Mouse (Mus musculus) embryonic fibroblast, embryonic 13.5 days (primary cell): ENCODE measurements at regions not wholly inside any gene's neighbourhood (a gene's known extent, or its start where the extent isn't known, plus 50 kb on each side); places are given as distances from the start of the nearest gene placed in this dataset.

Experiments
- CTCF ChIP-seq: IDR thresholded peaks from 2 replicates; pipeline ENCODE4 v1.5.1; 2011; ENCODE audit warnings: mild to moderate bottlenecking, control low read depth, low read length, moderate library complexity, borderline replicate concordance; ENCODE audit not compliant: insufficient read depth
- POLR2A ChIP-seq: IDR thresholded peaks from 2 replicates; pipeline ENCODE4 v1.6.1; 2011; ENCODE audit warnings: low read depth, mild to moderate bottlenecking, control low read depth, low read length, moderate library complexity

GRCm38 (mm10) chr14:120728107-120728506 is 182.9 kb upstream of the Ipo5 start:
- TF ChIP-seq CTCF (no peak), POLR2A (no peak)
